Comparison of ENCODE assay signal across 15 mouse cellular contexts in the genomic region with DNA sequence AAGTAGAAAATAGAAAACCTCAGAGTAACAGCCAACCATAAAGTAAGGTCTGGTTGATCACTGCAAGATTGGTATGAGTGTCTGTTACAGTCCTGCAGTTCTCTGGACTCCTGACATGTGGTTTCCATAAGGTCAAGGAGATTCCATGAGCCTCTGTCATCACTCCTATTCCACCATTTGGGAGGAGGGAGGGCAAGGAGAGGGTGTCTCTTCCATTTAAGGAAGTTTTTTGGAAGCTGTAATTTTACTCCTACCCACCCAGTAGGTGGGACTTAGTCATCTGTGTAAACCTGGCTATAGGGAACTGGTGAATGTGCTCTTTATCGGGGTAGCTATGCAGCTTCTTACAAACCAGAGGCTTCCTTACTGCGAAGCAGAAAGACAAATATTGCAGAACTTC.
A peak's percentile ranks its signal among the peaks of the same experiment; 100 is the strongest.
DNase-seq lines count a peak whose midpoint lies in the region; ATAC-seq and TF ChIP-seq lines count a peak whose summit lies in the region.
"Had no signal": no experiment of that assay in that cellular context is flagged by ENCODE, and none has a peak within 500 bp of the region (broad histone marks: within the 10 kb centered on the region; RNA-seq: fewer than 3 reads in every experiment).

No protein-coding gene starts in this region.

- DNase-seq in heart, embryonic 10.5 days (ENCODE audit: low spot score), result peak; percentile 85
- DNase-seq in heart, adult 18-20 months, result no peak
- peak; percentile 35 for DNase-seq in neural tube, embryonic 11.5 days (ENCODE audit: low spot score)
- no peak for DNase-seq in neural tube, embryonic 10.5 days (ENCODE audit: extremely low spot score, low spot score)
- DNase-seq in hindlimb bud, embryonic 11.5 days (ENCODE audit: extremely low spot score, low read depth, low spot score), result peak; percentile 18
- DNase-seq in liver, postnatal 0 days, result no peak
- DNase-seq in thymus, adult 18-20 months, result no peak
- DNase-seq in yolk sac, embryonic 10.5 days (ENCODE audit: low spot score), result no peak
- DNase-seq: B cell, adult 2 months; cerebellum, adult 8-10 months; kidney, postnatal 10 days; lung, embryonic 14.5 days had no signal

- H3K36me3 ChIP-seq in heart, embryonic 10.5 days, result no peaks in the 10 kb centered on the region
- H3K36me3 ChIP-seq in neural tube, embryonic 11.5 days (ENCODE audit: control insufficient read depth, insufficient read depth, low read length), result no peaks in the 10 kb centered on the region
- H3K36me3 ChIP-seq in liver, postnatal 0 days (replicated peaks; ENCODE audit: insufficient read depth, low read length), result no peaks in the 10 kb centered on the region
- H3K36me3 ChIP-seq: embryonic facial prominence, embryonic 12.5 days had no signal

- WGBS in heart, embryonic 10.5 days, result 55% methylated on average over 2 of the region's 2 CpGs
- WGBS in neural tube, embryonic 11.5 days, result 78% methylated on average over 2 of the region's 2 CpGs
- WGBS in liver, postnatal 0 days (ENCODE audit: insufficient replicate concordance), result 66% methylated on average over 2 of the region's 2 CpGs

- no peak overlapping the region for H3K9ac ChIP-seq in neural tube, embryonic 11.5 days (ENCODE audit: low read length)
- no peak overlapping the region for H3K9ac ChIP-seq in liver, postnatal 0 days (replicated peaks)
- H3K9ac ChIP-seq: embryonic facial prominence, embryonic 12.5 days; lung, embryonic 14.5 days had no signal

- peak overlapping the region; percentile 74; the same call in 1 of the 2 replicates for H3K27ac ChIP-seq in heart, embryonic 10.5 days
- H3K27ac ChIP-seq in neural tube, embryonic 11.5 days (ENCODE audit: low read depth, low read length), result no peak overlapping the region
- no peak overlapping the region for H3K27ac ChIP-seq in liver, postnatal 0 days (ENCODE audit: low read depth)
- H3K27ac ChIP-seq: embryonic facial prominence, embryonic 12.5 days had no signal

- no peak overlapping the region for H3K4me3 ChIP-seq in heart, embryonic 10.5 days
- H3K4me3 ChIP-seq in neural tube, embryonic 11.5 days (ENCODE audit: low read depth, low read length), result no peak overlapping the region
- no peak overlapping the region for H3K4me3 ChIP-seq in liver, postnatal 0 days (ENCODE audit: low read depth, low read length)
- H3K4me3 ChIP-seq: embryonic facial prominence, embryonic 12.5 days had no signal

- TF ChIP-seq CTCF in liver, postnatal 0 days (IDR thresholded peaks at IDR 0.05; ENCODE audit: low read depth), result no peak

- H3K4me1 ChIP-seq in heart, embryonic 10.5 days, result peaks cover 23% of the 10 kb centered on the region; the same call in 1 of the 2 replicates
- H3K4me1 ChIP-seq in neural tube, embryonic 11.5 days (ENCODE audit: control insufficient read depth, insufficient read depth, low read length), result no peaks in the 10 kb centered on the region
- H3K4me1 ChIP-seq in liver, postnatal 0 days (ENCODE audit: insufficient read depth), result no peaks in the 10 kb centered on the region

- H3K9me3 ChIP-seq in heart, embryonic 10.5 days, result no peaks in the 10 kb centered on the region
- no peaks in the 10 kb centered on the region for H3K9me3 ChIP-seq in neural tube, embryonic 11.5 days (ENCODE audit: control insufficient read depth, low read length)
- no peaks in the 10 kb centered on the region for H3K9me3 ChIP-seq in liver, postnatal 0 days (ENCODE audit: low read length)
- H3K9me3 ChIP-seq: embryonic facial prominence, embryonic 12.5 days had no signal

- no peak overlapping the region for H3K4me2 ChIP-seq in neural tube, embryonic 11.5 days (ENCODE audit: low read depth)
- no peak overlapping the region for H3K4me2 ChIP-seq in liver, postnatal 0 days (ENCODE audit: low read depth, low read length)
- H3K4me2 ChIP-seq: embryonic facial prominence, embryonic 12.5 days; lung, embryonic 14.5 days had no signal

- no peak for TF ChIP-seq EP300 in liver, postnatal 0 days (IDR thresholded peaks at IDR 0.05; ENCODE audit: low read depth)

- ATAC-seq in neural tube, embryonic 11.5 days (ENCODE audit: insufficient read depth, low FRiP score, low TSS enrichment), result no peak
- no peak for ATAC-seq in liver, postnatal 0 days
- ATAC-seq: forebrain, embryonic 14.5 days; inflammation-experienced regulatory T-cells, adult 6 months had no signal

- H3K27me3 ChIP-seq in heart, embryonic 10.5 days (ENCODE audit: insufficient read depth, poor library complexity, severe bottlenecking), result no peaks in the 10 kb centered on the region
- H3K27me3 ChIP-seq in neural tube, embryonic 11.5 days (ENCODE audit: control insufficient read depth, insufficient read depth, low read length), result no peaks in the 10 kb centered on the region
- no peaks in the 10 kb centered on the region for H3K27me3 ChIP-seq in liver, postnatal 0 days (ENCODE audit: insufficient read depth, low read length)
- H3K27me3 ChIP-seq: embryonic facial prominence, embryonic 12.5 days had no signal

Comparison
In these comparisons a context has a peak if more than half of its experiments do, and no peak if none do; other contexts are left out.
1. DNase-seq: peak in heart, embryonic 10.5 days (single experiment), neural tube, embryonic 11.5 days (single experiment) and hindlimb bud, embryonic 11.5 days (single experiment); none in heart, adult 18-20 months (0 of 2), neural tube, embryonic 10.5 days (single experiment), liver, postnatal 0 days (single experiment), thymus, adult 18-20 months (0 of 2) and yolk sac, embryonic 10.5 days (single experiment).